Mouse (Mus musculus): Measurements from ENCODE around the gene Tfr2.
A peak's percentile ranks its signal among the peaks of the same experiment; 100 is the strongest.

Gene Tfr2

DNA sequence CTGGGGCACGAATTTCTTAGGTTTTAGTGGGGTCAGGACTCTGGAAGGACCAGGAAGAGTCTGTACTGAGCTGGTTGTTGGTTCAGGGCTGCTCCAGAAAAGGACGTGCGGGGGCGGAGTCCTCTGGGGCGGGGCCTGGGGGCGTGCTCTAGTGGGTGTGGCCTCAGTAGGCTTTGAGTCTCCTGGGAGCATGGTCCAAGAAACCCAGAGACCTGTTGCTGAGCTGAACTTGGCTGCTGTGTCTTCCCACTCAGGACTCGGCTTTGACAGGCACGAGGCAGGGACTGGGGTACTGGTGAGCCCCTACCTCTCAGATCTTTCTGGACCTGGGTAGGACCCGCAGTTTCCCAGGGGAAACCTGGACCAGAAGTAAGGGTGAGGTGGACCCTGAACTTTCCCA, at the start of gene Tfr2:
Gene Tfr2, plus strand, starts transcription at position 176 of the 400 bp plus-strand sequence.
- DNase-seq (ENCODE audit: low read depth, low spot score) = peak; percentile 83

DNA sequence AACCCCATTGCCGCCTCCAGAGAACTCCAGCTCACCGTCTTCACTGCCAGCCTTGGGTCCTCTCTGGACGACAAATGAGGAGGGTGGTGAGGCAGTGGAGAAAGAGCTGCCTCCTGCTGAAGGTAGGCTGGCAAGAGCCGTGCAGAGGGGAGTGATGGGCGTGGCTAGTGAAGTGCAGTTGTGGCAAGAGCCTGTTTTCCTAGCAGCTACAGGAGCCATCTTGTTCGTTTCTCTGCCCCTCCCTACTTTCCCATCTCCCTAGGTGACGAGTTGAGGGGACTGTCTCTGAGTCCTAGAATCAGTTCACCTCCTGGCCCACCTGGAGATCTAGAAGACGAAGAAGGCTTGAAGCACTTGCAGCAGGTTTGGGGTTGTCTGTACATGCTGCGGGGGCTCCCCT, 47.8 kb upstream of the Tfr2 start:
- no peak for DNase-seq (ENCODE audit: low read depth, low spot score)

DNA sequence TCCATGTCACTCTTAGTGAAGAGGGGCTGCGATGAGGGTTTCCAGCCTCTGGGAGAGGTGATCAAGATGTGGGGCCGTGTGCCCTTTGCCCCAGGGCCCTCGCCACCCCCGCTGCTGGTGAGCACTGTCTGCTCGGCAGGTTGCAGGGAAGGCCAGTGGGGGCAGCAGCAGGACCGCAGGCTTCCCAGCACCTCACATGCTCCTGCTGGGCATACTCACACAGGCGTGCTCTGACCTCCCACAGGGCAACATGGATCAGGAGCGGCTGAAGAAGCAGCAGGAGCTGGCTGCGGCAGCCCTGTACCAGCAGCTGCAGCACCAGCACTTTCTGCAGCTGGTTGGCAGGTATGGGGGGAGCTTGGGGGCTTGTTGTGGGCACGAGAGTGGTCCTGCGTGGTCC, 46.9 kb upstream of the Tfr2 start:
- DNase-seq (ENCODE audit: low read depth, low spot score) = no peak

DNA sequence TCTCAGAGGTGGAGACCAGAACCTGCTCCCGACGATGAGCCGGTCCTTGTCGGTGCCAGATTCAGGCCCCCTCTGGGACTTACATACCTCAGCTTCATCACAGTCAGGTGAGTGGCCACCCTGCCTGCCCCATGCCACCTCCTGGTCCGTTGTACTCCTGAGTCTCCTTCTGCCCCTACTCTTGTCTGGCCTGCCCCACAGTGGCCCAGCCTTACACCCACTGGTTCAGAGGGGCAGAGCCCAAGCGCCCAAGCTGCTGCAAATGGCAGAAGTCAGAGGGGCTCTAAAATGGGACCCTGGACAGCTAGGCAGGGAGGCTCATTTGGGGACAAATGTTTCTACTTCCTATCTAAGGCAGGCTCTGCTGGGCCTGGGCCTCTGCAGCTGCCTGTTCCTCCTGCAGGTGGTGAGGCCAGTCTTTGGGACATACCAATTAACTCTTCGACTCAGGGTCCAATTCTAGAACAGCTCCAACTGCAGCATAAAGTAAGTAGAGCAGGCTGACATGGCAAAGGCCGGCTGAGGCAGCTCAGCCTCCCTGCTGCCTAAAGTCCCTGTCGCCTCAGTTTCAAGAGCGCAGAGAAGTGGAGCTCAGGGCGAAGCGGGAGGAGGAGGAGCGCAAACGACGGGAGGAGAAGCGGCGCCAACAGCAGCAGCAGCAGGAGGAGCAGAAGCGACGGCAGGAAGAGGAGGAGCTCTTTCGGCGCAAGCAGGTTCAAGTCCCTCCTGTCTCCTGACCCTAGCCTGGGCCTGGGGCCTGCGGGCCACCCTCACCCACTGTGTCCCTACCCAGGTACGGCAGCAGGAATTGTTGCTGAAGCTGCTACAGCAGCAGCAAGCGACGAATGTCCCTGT, 46.0 kb upstream of the Tfr2 start:
- no peak for DNase-seq (ENCODE audit: low read depth, low spot score)

DNA sequence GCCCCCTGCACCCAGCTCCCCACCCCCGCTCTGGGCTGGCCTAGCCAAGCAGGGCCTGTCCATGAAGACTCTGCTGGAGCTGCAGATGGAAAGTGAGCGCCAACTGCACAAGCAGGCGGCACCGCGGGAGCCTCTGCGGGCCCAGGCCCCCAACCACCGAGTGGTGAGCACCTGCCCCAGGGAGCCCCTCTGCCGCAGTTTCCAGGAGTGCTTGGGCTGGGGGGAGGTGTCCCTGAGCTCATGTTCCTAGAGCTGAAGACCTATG, 45.5 kb upstream of the Tfr2 start:
- DNase-seq (ENCODE audit: low read depth, low spot score) = no peak

DNA sequence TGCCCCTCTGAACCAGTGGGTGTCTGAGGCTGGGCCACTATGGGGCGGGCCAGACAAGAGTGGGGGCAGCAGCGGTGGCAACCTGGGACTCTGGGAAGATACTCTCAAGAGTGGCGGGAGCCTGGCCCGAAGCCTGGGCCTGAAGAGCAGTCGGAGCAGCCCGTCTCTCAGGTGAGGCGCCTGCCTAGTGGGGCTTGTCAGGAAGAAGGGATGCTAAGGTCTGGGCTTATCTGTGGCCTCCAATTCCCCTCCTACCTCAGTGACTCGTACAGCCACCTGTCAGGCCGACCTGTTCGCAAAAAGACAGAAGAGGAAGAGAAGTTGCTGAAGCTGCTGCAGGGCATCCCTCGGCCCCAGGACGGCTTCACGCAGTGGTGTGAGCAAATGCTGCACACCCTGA, 45.0 kb upstream of the Tfr2 start:
- DNase-seq (ENCODE audit: low read depth, low spot score) = no peak

DNA sequence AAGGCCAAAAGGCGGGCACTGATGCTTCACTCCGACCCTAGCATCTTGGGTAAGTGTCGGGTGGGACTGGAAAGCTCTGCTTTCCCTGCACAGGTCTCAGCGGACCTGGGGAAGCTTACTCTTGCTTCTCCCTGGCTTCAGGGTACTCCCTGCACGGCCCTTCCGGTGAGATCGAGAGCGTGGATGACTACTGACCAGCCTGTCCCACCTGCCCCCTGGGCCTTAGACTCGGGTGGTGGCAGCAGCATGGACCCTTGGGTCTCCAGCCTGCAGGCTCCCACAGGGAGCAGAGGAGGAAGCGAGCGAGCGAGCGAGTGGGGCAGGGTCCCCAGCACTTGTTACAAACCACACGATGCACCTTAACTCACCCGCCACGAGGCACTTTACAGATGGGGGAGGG, 44.1 kb upstream of the Tfr2 start:
- DNase-seq (ENCODE audit: low read depth, low spot score) = no peak

DNA sequence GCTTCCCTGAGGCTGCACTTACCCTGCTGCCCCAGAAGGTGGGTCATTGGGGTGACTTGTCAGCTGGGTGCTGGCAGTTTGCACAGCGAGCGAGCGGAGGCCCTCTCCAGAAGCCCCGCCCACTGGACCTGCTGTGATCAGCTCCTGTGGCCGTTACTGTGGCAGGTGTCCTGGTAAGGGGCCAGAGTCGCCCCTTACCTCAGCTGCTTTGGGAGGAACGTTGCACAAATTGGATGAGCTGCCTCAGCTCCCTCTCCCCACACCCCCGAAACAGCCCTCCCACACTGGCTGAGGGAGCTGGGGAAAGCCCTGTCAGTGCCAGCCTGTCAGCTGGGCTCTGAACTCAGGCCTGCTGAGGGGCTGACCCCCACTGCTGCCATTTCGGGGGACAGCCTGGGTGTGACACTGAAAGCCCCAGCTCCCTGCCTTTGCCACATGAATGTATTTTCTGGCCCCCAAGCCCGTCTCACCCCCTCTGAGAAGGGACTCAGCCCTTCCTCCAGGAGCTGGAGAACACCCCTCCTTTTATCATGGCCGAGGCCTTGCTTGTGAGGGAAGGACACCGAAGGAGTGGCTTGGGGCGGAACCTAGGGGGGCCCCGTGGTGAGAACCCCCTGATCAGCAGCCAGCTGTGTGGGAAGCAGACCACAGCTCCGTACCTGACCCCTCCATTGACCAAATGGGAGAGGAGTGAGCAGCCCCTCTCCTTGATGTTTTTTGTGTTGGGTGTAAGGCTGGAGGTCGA, 43.3 kb upstream of the Tfr2 start:
- no peak for DNase-seq (ENCODE audit: low read depth, low spot score)

DNA sequence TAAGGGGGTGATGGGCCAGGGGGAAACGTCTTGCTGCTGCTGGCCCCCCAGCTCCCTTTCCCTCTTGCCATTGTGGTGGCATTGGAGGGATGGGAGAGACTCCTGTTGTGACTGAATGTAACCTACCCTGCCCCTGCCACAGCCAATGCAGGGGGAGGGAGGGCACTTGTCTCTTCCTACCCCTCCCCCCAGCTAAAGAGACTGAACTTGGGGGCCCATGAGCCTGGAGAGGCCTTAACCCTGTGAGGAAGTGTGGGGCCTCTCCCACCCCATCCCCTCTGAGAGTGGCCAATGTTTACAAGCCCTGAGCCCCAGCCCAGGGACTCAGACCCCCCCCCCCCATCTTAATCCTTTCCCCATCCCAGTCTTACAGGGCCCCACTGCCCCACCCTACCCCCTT, 42.2 kb upstream of the Tfr2 start:
- DNase-seq (ENCODE audit: low read depth, low spot score) = no peak

DNA sequence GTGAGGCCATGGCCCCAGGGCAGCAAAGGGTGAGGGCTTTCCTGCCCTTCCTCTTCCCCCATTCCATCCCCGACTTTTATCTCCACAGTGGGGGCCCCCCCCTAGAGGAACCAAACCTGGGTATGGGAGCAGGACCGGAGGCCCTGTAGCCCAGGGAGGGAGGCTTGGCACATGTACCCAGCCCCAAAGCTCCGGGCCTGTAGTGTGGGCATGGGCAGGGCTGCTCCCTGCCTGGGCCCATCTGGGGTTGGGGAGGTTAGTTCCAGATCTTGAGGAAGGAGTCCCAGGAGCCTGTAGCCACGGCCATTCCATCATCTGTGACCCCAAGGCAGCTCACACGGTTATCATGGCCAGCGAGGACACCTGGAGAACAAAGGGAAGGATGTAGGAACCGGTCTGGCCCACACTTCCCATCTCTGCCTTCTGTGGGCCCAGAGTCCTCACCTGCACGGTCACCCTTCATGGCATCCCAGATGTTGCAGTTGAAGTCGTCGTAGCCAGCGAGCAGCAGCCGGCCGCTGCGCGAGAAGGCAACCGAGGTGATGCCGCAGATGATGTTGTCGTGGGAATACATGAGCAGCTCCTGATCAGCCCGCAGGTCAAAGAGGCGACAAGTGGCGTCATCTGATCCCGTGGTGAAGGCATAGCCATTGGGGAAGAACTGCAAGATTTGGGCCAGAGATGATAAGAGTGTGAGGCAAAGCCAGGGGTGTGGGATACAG, 41.2 kb upstream of the Tfr2 start:
- no peak for DNase-seq (ENCODE audit: low read depth, low spot score)

DNA sequence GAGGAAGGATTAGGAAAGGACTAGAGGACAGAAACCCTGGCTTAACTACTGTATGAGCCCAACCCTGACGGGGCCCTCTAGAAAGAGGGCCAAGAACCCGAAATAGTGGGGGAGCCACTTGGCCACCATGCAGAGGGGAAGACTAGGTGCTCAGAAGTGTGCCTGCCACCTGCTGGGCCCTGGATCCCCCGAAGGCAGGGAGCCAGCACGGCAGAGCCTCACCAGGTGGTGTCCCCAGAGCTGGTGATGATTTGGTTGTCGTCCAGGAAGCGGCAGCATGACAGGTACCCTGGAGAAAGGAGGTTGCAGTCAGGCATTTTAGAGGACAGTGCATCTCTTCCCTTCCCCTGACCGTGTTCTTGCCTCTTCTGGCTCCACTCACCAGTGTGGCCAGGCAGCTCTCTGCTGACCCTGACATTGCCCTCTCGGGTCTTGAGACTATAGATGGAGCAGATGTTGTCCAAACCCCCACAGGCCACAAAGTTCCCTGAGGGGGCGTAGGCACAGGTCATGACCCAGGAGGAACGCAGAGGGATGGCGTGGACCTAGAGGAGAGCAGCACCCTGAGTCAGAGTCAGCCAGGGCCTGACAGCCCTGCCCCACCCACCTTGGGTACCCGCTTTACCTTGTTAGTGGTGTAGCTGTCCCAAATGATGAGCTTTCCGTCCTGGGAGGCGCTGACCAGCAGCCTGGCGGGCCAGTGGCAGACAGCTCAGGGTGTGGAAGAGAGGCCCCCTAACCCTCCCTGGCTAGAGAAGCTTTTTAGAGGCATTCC, 40.2 kb upstream of the Tfr2 start:
- no peak for DNase-seq (ENCODE audit: low read depth, low spot score)

DNA sequence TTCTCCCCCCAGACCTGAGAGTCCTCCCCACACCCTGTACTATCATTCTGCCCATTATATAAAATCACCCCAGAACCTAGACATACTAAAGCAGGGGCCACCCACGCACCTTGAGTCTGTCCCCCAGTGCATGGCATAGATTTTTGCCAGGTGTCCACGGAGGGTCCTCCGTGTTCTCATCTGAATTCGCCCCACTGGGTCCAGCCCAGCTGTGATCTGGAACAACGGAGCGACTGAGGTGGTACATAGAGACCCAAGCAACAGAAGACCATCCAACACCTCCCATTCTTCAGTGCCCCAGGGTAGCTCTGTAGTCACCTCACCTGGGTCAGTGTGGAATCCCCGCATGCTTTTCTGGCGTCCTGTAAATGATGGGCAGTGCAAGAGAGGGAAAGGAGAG, 39.6 kb upstream of the Tfr2 start:
- no peak for DNase-seq (ENCODE audit: low read depth, low spot score)

DNA sequence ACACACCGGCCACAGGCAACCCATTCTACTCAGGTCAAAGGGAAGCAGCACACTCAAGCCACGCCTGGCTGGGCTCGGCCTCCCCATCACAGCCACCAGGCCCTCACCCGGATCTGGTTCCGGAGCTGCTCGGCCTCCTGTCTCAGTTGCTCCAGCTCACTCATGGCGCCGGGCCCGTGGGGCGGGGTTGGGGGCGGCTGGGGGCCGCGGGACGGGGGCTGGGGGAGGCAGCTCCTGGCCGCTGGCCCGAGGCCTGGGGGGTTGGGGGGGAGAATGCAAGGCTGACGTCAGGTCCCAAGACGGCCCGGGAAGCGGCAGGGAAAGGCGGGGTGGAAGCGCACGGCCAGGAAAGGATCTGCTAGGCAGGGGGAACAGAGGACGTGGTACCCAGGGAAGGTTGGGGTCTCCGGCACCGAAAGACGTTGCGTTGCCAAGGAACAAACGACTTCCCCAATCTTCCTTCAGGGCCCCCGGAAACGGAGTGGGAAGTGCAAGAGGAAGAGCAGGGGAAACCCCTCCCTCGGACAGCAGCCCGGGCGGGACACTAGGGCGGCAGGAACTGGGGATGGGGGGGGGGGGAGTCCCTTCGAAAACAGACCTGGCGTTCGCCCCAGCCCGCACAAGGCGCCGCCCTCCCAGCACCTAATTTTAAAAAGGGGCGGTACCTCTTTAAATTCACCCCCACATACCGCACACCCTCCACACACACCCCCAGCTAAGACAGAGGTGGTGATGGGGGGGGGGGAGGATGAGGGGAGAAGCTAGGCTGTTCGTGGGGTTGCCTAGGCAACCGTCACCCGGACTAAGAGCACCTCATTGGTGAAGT, 38.8 kb upstream of the Tfr2 start:
- DNase-seq (ENCODE audit: low read depth, low spot score) = no peak

DNA sequence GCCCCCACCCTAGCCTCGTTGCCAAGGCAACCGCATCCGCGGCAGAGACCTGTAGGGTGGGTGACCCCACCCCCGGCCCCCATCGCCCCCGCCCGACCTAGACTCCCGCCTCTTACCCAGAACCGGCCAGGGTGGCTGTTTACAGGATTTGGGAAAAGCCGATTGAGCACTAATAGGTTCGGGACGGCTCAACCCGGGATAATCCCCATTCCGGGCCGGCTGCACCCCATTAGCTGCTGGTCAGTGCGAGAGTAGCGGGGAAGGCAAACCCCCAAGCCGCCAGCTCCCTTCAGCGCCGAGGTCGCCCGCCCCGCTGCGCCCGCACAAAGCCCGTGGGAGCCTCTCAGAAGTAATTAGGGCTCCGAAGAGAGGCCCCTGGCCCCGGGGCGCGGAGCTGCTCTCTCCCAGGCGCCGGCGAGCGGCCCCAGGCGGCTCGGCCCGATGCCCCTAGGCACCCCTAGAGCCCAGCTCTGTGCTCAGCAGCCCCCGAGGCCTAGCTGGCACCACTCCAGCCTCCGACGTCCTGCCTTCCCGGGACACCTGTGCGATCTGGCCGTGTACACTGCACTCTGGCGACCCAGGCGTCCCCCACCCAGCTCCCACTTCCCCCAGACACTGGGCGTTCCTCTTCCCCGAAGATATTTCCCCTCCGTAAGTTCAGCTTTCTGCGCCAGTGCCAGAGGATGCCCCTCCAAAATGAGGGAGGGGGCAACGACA, 38.1 kb upstream of the Tfr2 start:
- no peak for DNase-seq (ENCODE audit: low read depth, low spot score)

DNA sequence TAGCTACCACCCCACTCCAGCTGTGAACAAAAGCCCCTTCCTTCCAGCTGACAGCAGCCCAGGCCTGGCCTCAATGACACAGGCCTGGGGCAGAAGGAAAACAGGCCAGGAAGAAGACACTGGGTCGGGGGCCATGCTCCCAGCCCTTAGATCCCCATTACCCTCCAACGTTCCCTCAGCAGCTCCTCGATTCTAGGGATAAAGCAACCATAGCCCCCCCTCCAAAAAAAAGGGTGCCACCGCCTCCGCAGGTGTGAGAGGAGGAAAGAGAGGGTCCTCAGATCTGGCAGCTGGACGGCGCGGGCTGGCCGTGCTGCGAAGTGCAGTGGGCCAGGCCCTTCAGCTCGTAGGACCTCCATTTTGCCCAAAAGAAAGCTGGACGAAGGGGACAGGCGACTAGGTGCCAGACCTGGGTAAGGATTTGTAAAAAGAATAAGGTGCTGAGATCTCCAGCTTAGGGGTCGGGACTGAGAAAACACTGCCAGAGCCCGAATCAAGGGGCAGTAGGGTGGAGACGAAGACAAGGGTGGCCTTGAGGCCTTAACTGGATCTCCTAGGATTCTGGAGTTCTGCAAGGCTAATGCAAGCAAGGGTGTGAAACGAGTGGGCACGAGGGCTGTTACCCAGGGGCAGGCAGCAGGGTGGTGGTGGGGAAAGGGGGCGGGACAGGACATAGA, 37.4 kb upstream of the Tfr2 start:
- no peak for DNase-seq (ENCODE audit: low read depth, low spot score)

DNA sequence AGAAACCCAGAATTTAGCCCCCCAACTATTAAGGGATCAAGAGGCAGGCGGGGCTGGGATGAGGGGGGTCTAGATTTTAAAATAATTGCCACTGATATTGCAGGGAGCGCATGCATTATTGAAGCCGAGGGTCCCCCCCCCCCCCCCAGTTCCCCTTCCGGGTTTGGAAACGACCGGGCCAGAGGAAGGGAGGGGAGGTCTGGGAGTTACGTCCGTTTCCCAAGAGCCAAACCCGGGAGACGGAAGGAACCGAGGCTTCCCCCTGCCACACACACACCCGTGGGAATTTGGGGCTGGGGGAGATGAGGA, 36.9 kb upstream of the Tfr2 start:
- DNase-seq (ENCODE audit: low read depth, low spot score) = no peak

DNA sequence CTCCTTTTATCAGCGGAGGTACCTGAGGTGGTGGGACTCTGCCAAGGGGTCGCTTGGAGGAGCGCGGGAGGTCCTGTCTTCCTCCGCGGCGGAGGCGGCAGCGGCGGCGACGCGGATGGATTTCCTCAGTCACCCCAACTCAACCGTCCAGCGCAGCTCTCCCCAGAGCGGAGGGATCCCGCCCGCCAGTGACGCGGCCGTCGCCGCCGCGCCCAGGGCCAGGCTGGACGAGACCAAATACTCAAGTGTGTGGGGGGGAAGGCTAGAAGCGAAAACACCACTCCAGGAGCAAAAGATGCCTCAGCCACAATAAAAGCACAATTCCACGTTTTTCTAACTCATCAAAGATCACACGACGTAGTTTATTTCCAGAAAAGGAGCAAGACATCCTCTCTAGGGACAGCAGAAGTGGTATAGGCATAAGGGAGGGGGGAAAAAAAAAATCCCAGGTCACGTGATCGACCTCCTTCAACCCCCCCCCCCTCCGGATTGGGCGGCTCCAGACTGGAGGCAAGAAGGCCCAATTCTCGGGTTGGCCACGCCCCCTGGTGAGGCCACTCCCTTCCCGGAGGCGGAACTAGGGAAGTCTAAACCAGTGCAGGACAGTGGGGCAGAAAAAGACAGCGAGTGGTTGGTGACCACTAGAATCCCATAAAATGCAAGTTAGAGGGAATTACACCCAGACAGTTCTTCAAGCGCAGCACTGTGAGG, 36.4 kb upstream of the Tfr2 start, which contains the start of the genes Epo and Gnb2:
Gene Epo, minus strand, starts transcription at position 126 of the 711 bp plus-strand sequence.
Gene Gnb2, minus strand, starts transcription at position 394 of the 711 bp plus-strand sequence.
- peak; percentile 98 for DNase-seq (ENCODE audit: low read depth, low spot score)

DNA sequence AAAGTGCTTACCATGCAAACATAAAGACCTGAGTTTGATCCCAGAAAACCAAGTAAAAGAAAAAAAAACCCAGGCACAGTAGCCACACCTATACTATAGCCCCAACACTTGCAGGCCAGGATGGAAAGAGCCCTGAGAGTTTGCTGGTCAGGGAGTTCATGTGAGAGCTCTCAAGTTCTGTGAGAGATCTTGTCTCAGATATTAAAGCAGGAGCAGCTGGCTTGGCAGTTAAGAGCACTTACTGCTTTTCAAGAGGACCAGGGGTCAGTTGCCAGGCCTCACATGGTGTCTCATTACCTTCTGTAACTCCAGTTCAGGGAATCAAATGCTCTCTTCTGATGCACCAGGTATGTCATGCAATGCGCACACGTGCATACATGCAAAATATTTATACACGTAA, 34.9 kb upstream of the Tfr2 start:
- DNase-seq (ENCODE audit: low read depth, low spot score) = no peak

DNA sequence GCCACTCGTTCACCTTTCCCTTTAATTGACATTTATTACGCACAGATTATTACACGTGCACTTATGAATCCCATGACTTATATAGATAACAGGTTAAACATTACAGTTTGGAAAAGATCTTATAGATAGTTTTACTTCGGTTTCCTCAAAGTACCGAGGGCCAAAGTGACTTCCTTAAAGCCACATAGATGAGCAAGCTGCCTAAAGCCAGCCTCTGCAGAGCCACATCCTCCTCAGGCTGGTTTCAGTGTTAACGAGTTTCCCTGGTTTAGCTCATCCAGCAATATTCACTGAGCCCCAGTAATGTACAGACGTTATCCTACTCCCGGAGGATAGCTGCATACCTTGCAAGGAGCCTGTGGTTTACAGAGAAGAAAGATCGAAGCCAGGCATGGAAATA, 34.3 kb upstream of the Tfr2 start:
- DNase-seq (ENCODE audit: low read depth, low spot score) = no peak
